Mouse (Mus musculus): ENCODE results near the gene Jph2. TPM values are rescaled to one million over a fixed set of nuclear protein-coding genes. Genes with fewer than 3 reads are reported as not detected.

Gene Jph2
- polyA plus RNA-seq, 1 experiment from 2014 or later: 0.16 TPM

- peaks cover 54% of the 10 kb centered on the region for H3K27me3 ChIP-seq
- no peak overlapping the region for H3K27ac ChIP-seq
- ATAC-seq (ENCODE audit: low read depth): peak; percentile 61; the same call in 1 of the 2 replicates
These were observed 57.5 kb downstream of the Jph2 start for GRCm38 (mm10) chr2:163340263-163340662.

GRCm38 (mm10) chr2:163332368-163333055 is 65.3 kb downstream of the Jph2 start:
- DNase-seq (no peak), ATAC-seq (ENCODE audit: low read depth) (no peak)
- peaks cover 22% of the 10 kb centered on the region for H3K27me3 ChIP-seq
- no peak overlapping the region for H3K27ac ChIP-seq
- no peak overlapping the region for H3K4me2 ChIP-seq
- no peak overlapping the region for H3K4me3 ChIP-seq (replicated peaks)
- WGBS (ENCODE audit: insufficient replicate concordance): 60% methylated on average over 13 of the region's 13 CpGs
- H3K9ac ChIP-seq: no peak overlapping the region
- no peaks in the 10 kb centered on the region for H3K36me3 ChIP-seq
- H3K4me1 ChIP-seq (replicated peaks): no peaks in the 10 kb centered on the region
- H3K9me3 ChIP-seq (replicated peaks): no peaks in the 10 kb centered on the region

More at GRCm38 (mm10) chr2:163340263-163340662, 57.5 kb downstream of the Jph2 start:
- WGBS (ENCODE audit: insufficient replicate concordance): 24% methylated on average over 9 of the region's 9 CpGs
- Histone ChIP-seq H3K4me3 (replicated peaks) (no peak overlapping the region), H3K4me2 (no peak overlapping the region), H3K36me3 (no peaks in the 10 kb centered on the region), H3K4me1 (replicated peaks) (peaks cover 7% of the 10 kb centered on the region; the same call in 1 of the 2 replicates), H3K9me3 (replicated peaks) (no peaks in the 10 kb centered on the region), H3K9ac (no peak overlapping the region)
- DNase-seq: peak; percentile 59

- no peaks in the 10 kb centered on the region for H3K9me3 ChIP-seq (replicated peaks)
- no peak overlapping the region for H3K4me2 ChIP-seq
- ATAC-seq (ENCODE audit: low read depth) (no peak), DNase-seq (no peak)
- no peak overlapping the region for H3K4me3 ChIP-seq (replicated peaks)
- H3K36me3 ChIP-seq: no peaks in the 10 kb centered on the region
- WGBS (ENCODE audit: insufficient replicate concordance): 63% methylated on average over 6 of the region's 6 CpGs
- no peak overlapping the region for H3K27ac ChIP-seq
- H3K4me1 ChIP-seq (replicated peaks): no peaks in the 10 kb centered on the region
- peaks cover 12% of the 10 kb centered on the region; the same call in 1 of the 2 replicates for H3K27me3 ChIP-seq
- H3K9ac ChIP-seq: no peak overlapping the region
These were observed 66.4 kb downstream of the Jph2 start for GRCm38 (mm10) chr2:163331423-163331822.

- Histone ChIP-seq H3K4me2 (no peak overlapping the region), H3K36me3 (no peaks in the 10 kb centered on the region), H3K9me3 (replicated peaks) (no peaks in the 10 kb centered on the region), H3K9ac (no peak overlapping the region), H3K27ac (no peak overlapping the region), H3K4me3 (replicated peaks) (no peak overlapping the region), H3K27me3 (0 out of 2 replicates have a peak, but pooled peaks cover 7% of the 10 kb centered on the region), H3K4me1 (replicated peaks) (no peaks in the 10 kb centered on the region)
- 21% methylated on average over 7 of the region's 7 CpGs for WGBS (ENCODE audit: insufficient replicate concordance)
- DNase-seq (no peak), ATAC-seq (ENCODE audit: low read depth) (no peak)
These were observed 67.1 kb downstream of the Jph2 start for GRCm38 (mm10) chr2:163330742-163331141.

GRCm38 (mm10) chr2:163323163-163323562 is 74.6 kb downstream of the Jph2 start:
- no peak for ATAC-seq (ENCODE audit: low read depth)
- Histone ChIP-seq H3K4me2 (no peak overlapping the region), H3K4me1 (replicated peaks) (no peaks in the 10 kb centered on the region), H3K4me3 (replicated peaks) (no peak overlapping the region), H3K27ac (no peak overlapping the region), H3K27me3 (peaks cover 4% of the 10 kb centered on the region; the same call in 1 of the 2 replicates), H3K9ac (no peak overlapping the region), H3K9me3 (replicated peaks) (no peaks in the 10 kb centered on the region), H3K36me3 (no peaks in the 10 kb centered on the region)
- DNase-seq: no peak
- 38% methylated on average over 1 of the region's 1 CpGs for WGBS (ENCODE audit: insufficient replicate concordance)

GRCm38 (mm10) chr2:163318777-163319176 is 79.0 kb downstream of the Jph2 start:
- Histone ChIP-seq H3K4me2 (no peak overlapping the region), H3K36me3 (no peaks in the 10 kb centered on the region), H3K27me3 (peaks cover 4% of the 10 kb centered on the region; the same call in 1 of the 2 replicates), H3K27ac (no peak overlapping the region), H3K9ac (no peak overlapping the region), H3K4me3 (replicated peaks) (no peak overlapping the region), H3K9me3 (replicated peaks) (no peaks in the 10 kb centered on the region), H3K4me1 (replicated peaks) (no peaks in the 10 kb centered on the region)
- DNase-seq (no peak), ATAC-seq (ENCODE audit: low read depth) (no peak)
- 61% methylated on average over 3 of the region's 3 CpGs for WGBS (ENCODE audit: insufficient replicate concordance)

- WGBS (ENCODE audit: insufficient replicate concordance): 61% methylated on average over 4 of the region's 4 CpGs
- Histone ChIP-seq H3K36me3 (no peaks in the 10 kb centered on the region), H3K9me3 (replicated peaks) (no peaks in the 10 kb centered on the region), H3K27ac (no peak overlapping the region), H3K4me3 (replicated peaks) (no peak overlapping the region), H3K27me3 (no peaks in the 10 kb centered on the region), H3K4me2 (no peak overlapping the region), H3K4me1 (replicated peaks) (no peaks in the 10 kb centered on the region), H3K9ac (no peak overlapping the region)
- DNase-seq (no peak), ATAC-seq (ENCODE audit: low read depth) (no peak)
These were observed 80.5 kb downstream of the Jph2 start for GRCm38 (mm10) chr2:163317281-163317680.

GRCm38 (mm10) chr2:163310163-163310688 is 87.6 kb downstream of the Jph2 start:
- no peaks in the 10 kb centered on the region for H3K9me3 ChIP-seq (replicated peaks)
- H3K9ac ChIP-seq: no peak overlapping the region
- H3K4me2 ChIP-seq: no peak overlapping the region
- DNase-seq (no peak), ATAC-seq (ENCODE audit: low read depth) (no peak)
- no peaks in the 10 kb centered on the region for H3K4me1 ChIP-seq (replicated peaks)
- no peak overlapping the region for H3K4me3 ChIP-seq (replicated peaks)
- no peaks in the 10 kb centered on the region for H3K36me3 ChIP-seq
- WGBS (ENCODE audit: insufficient replicate concordance): 59% methylated on average over 11 of the region's 11 CpGs
- no peak overlapping the region for H3K27ac ChIP-seq
- no peaks in the 10 kb centered on the region for H3K27me3 ChIP-seq

- H3K4me1 ChIP-seq (replicated peaks): no peaks in the 10 kb centered on the region
- ATAC-seq (ENCODE audit: low read depth): no peak
- H3K36me3 ChIP-seq: no peaks in the 10 kb centered on the region
- H3K9me3 ChIP-seq (replicated peaks): no peaks in the 10 kb centered on the region
- DNase-seq: no peak
- H3K27me3 ChIP-seq: no peaks in the 10 kb centered on the region
- H3K9ac ChIP-seq: no peak overlapping the region
- H3K27ac ChIP-seq: no peak overlapping the region
- no peak overlapping the region for H3K4me3 ChIP-seq (replicated peaks)
- H3K4me2 ChIP-seq: no peak overlapping the region
- 83% methylated on average over 17 of the region's 17 CpGs for WGBS (ENCODE audit: insufficient replicate concordance)
These were observed 88.4 kb downstream of the Jph2 start for GRCm38 (mm10) chr2:163309376-163309775.

- Histone ChIP-seq H3K9me3 (replicated peaks) (no peaks in the 10 kb centered on the region), H3K27me3 (no peaks in the 10 kb centered on the region), H3K4me1 (replicated peaks) (no peaks in the 10 kb centered on the region; the same call in 1 of the 2 replicates), H3K27ac (no peak overlapping the region), H3K9ac (no peak overlapping the region), H3K36me3 (no peaks in the 10 kb centered on the region), H3K4me3 (replicated peaks) (no peak overlapping the region), H3K4me2 (no peak overlapping the region)
- no peak for DNase-seq
- WGBS (ENCODE audit: insufficient replicate concordance): 62% methylated on average over 9 of the region's 9 CpGs
- ATAC-seq (ENCODE audit: low read depth): no peak
These were observed 94.8 kb downstream of the Jph2 start for GRCm38 (mm10) chr2:163303037-163303436.

GRCm38 (mm10) chr2:163301641-163302040 is 96.2 kb downstream of the Jph2 start:
- H3K4me1 ChIP-seq (replicated peaks): no peaks in the 10 kb centered on the region; the same call in 1 of the 2 replicates
- no peak overlapping the region for H3K4me2 ChIP-seq
- no peaks in the 10 kb centered on the region for H3K9me3 ChIP-seq (replicated peaks)
- no peak overlapping the region for H3K27ac ChIP-seq
- ATAC-seq (ENCODE audit: low read depth): no peak
- H3K36me3 ChIP-seq: no peaks in the 10 kb centered on the region
- no peak for DNase-seq
- no peak overlapping the region for H3K4me3 ChIP-seq (replicated peaks)
- H3K9ac ChIP-seq: no peak overlapping the region
- WGBS (ENCODE audit: insufficient replicate concordance): 53% methylated on average over 5 of the region's 5 CpGs
- H3K27me3 ChIP-seq: no peaks in the 10 kb centered on the region
